Mouse (Mus musculus) heart, adult 2 months (tissue): ENCODE measurements around the gene Utp14a.

Experiments
- CTCF ChIP-seq: fragments of 200-600 bp; IDR thresholded peaks from 2 replicates; pipeline ENCODE4 v1.8.1; 2022; ENCODE audit warnings: antibody characterized with exemption, mild to moderate bottlenecking, moderate library complexity
- POLR2A ChIP-seq: fragments of 200-500 bp; IDR thresholded peaks from 2 replicates; pipeline ENCODE4 v1.6.1; 2011; ENCODE audit warnings: mild to moderate bottlenecking, low read depth, low read length, control low read depth; ENCODE audit not compliant: insufficient read depth

DNA sequence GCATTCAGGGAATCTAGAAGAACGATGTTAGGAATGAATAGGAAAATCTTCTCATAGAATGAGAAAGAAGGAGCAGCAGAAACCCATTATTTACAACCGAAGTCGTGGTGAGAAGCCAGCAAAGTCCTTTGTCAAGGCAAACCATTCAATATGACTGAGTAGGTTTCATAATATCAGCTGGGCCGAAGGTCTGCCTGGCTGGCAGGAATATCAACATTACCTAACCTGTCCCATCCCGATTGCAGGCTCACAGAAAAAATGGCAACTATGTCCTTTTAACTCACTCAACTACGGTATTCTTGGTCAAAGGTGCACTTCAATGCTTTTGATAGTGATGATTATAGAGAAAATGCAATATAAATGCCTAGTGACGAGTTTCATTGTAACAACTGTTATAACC lies 30.4 kb upstream of the Utp14a start:
- TF ChIP-seq CTCF: no peak
- no peak for TF ChIP-seq POLR2A
